Mouse (Mus musculus) heart, embryonic 12.5 days (tissue): ENCODE data around the gene Tbc1d22a. TPM values are rescaled to one million over a fixed set of nuclear protein-coding genes. Genes with fewer than 3 reads are reported as not detected.

Experiments used
- ATAC-seq: fragments of 200-750 bp; cut with Nextera tagmentation; 2 replicates; pipeline ENCODE4 v1.8.0; 2017; ENCODE audit warnings: moderate TSS enrichment, moderate library complexity; ENCODE audit not compliant: insufficient number of reproducible peaks, low FRiP score
- H3K27ac ChIP-seq: fragments of 300-500 bp; sonication (generic); 2 replicates; pipeline ENCODE4 v1.5.1; 2016; ENCODE audit warnings: mild to moderate bottlenecking, moderate library complexity; ENCODE audit not compliant: poor library complexity, severe bottlenecking
- H3K27me3 ChIP-seq: fragments of 300-500 bp; sonication (generic); replicated peaks from 2 replicates; pipeline ENCODE4 v1.6.1; 2016; ENCODE audit warnings: mild to moderate bottlenecking, moderate library complexity
- H3K36me3 ChIP-seq: fragments of 300-500 bp; sonication (generic); 2 replicates; pipeline ENCODE4 v1.6.1; 2016; ENCODE audit warnings: mild to moderate bottlenecking, moderate library complexity
- H3K4me1 ChIP-seq: fragments of 300-500 bp; sonication (generic); replicated peaks from 2 replicates; pipeline ENCODE4 v1.6.1; 2016; ENCODE audit warnings: mild to moderate bottlenecking
- H3K4me2 ChIP-seq: fragments of 300-500 bp; sonication (generic); 2 replicates; pipeline ENCODE4 v1.6.1; 2016; ENCODE audit warnings: mild to moderate bottlenecking, moderate library complexity
- H3K4me3 ChIP-seq: fragments of 300-500 bp; sonication (generic); 2 replicates; pipeline ENCODE4 v1.5.1; 2016; ENCODE audit warnings: mild to moderate bottlenecking
- H3K9ac ChIP-seq: fragments of 300-500 bp; sonication (generic); 2 replicates; pipeline ENCODE4 v1.6.1; 2016; ENCODE audit warnings: mild to moderate bottlenecking, moderate library complexity
- H3K9me3 ChIP-seq: fragments of 300-500 bp; sonication (generic); replicated peaks from 2 replicates; pipeline ENCODE4 v1.6.1; 2016; ENCODE audit warnings: mild to moderate bottlenecking, moderate library complexity
- WGBS: fragments of 180-500 bp; shearing (Covaris S2); methylation state at CpG from one replicate; pipeline ENCODE4 v1.1.7; 2016; 5-methylcytosine and 5-hydroxymethylcytosine counted together
- polyA plus RNA-seq: library from polyadenylated mRNA; unstranded; fragments of >200 nt; fragmentation: Nextera tagmentation; extraction: Ambion mirVana; gene quantifications from 2 replicates; pipeline ENCODE4 v1.2.1, GENCODE M21; 2016

Tbc1d22a gene
- polyA plus RNA-seq, 1 experiment from 2014 or later: 10.3 TPM

DNA sequence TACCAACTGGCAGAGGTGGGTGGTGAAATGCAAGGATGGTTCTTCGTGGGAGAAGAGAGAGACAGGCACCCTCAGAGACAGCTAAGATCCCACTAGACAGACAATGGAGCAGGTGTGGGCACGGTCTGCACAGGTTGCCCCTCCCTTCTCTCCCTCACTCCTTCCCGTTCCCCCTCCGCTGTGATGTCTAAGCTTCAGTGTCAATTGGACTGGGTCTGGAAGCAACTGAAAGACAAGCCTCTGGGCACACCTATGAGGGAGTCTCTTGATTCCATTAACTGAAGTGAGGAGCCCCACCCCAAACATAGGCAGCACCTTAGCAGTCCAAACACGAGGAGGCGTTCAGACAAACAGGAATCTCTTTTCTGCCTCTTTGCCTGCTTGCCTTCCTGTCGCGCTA is 293.3 kb downstream of the Tbc1d22a start:
- H3K9ac ChIP-seq: no peak overlapping the region

GRCm38 (mm10) chr15:86508406-86509176 is 294.3 kb downstream of the Tbc1d22a start:
- WGBS: 68% methylated on average over 7 of the region's 7 CpGs
- no peaks in the 10 kb centered on the region for H3K36me3 ChIP-seq
- H3K9ac ChIP-seq: no peak overlapping the region
- no peak overlapping the region for H3K4me2 ChIP-seq
- H3K27ac ChIP-seq: no peak overlapping the region
- ATAC-seq: no peak
- H3K4me1 ChIP-seq: no peaks in the 10 kb centered on the region
- no peaks in the 10 kb centered on the region for H3K9me3 ChIP-seq
- peaks cover 32% of the 10 kb centered on the region for H3K27me3 ChIP-seq
- no peak overlapping the region for H3K4me3 ChIP-seq

More for the DNA sequence above, 293.3 kb downstream of the Tbc1d22a start:
- no peaks in the 10 kb centered on the region for H3K9me3 ChIP-seq
- no peak overlapping the region for H3K27ac ChIP-seq
- H3K27me3 ChIP-seq: peaks cover 24% of the 10 kb centered on the region
- H3K36me3 ChIP-seq: no peaks in the 10 kb centered on the region
- no peak overlapping the region for H3K4me3 ChIP-seq
- ATAC-seq: no peak
- H3K4me2 ChIP-seq: no peak overlapping the region
- H3K4me1 ChIP-seq: no peaks in the 10 kb centered on the region
- 85% methylated on average over 8 of the region's 8 CpGs for WGBS

GRCm38 (mm10) chr15:86509601-86510000 is 295.3 kb downstream of the Tbc1d22a start:
- no peak overlapping the region for H3K9ac ChIP-seq
- no peak overlapping the region for H3K4me2 ChIP-seq
- no peaks in the 10 kb centered on the region for H3K9me3 ChIP-seq
- ATAC-seq: no peak
- H3K4me1 ChIP-seq: no peaks in the 10 kb centered on the region
- 74% methylated on average over 6 of the region's 6 CpGs for WGBS
- peaks cover 35% of the 10 kb centered on the region for H3K27me3 ChIP-seq
- no peak overlapping the region for H3K4me3 ChIP-seq
- no peak overlapping the region for H3K27ac ChIP-seq
- no peaks in the 10 kb centered on the region for H3K36me3 ChIP-seq

DNA sequence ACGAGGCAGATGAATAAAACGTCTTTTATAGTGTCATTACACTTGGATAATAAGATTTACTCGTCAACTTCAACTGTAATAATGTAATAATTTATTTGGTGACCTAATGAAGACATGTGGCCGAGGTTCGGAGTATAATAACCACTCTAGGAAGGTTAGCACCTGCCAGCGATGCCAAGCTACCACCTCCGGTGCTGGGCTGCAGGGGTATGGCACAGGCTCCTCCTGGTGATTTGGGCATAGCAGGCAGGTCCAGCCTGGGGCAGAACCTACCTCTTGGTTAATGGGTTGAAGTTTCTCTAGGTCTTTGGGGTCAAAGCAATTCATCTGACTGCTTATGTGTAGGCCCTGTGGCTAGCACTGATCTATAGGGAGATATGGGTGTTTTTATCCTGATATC is 296.9 kb downstream of the Tbc1d22a start:
- ATAC-seq: no peak
- Histone ChIP-seq H3K4me2 (no peak overlapping the region), H3K27me3 (peaks cover 35% of the 10 kb centered on the region), H3K4me1 (no peaks in the 10 kb centered on the region), H3K9ac (no peak overlapping the region), H3K36me3 (no peaks in the 10 kb centered on the region), H3K9me3 (no peaks in the 10 kb centered on the region), H3K27ac (no peak overlapping the region), H3K4me3 (no peak overlapping the region)
- WGBS: 85% methylated on average over 7 of the region's 7 CpGs

DNA sequence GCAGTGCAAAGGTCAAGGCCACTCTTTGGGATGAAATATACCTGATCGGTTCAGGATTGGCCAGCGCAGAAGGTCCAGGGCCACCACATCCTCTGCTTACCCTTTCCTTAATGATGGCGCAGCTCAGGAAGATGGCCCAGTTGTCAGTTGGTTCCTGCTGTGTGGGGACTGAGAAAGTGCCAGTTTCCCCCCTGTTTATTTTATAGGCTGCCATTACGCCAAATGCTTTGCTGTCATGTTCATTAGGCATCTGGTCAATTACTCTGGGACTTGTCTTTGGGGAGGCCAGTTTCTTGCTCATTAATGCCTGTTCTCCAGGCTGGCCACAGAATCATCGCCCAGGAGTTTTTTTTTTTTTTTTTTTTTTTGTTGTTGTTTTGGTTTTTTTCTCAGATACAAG is 299.1 kb downstream of the Tbc1d22a start:
- Histone ChIP-seq H3K36me3 (no peaks in the 10 kb centered on the region), H3K4me1 (no peaks in the 10 kb centered on the region), H3K27me3 (peaks cover 25% of the 10 kb centered on the region), H3K4me3 (no peak overlapping the region), H3K9ac (no peak overlapping the region), H3K9me3 (peaks cover 4% of the 10 kb centered on the region), H3K4me2 (no peak overlapping the region), H3K27ac (no peak overlapping the region)
- WGBS: 84% methylated on average over 5 of the region's 5 CpGs
- no peak for ATAC-seq

GRCm38 (mm10) chr15:86520201-86520600 is 305.9 kb downstream of the Tbc1d22a start:
- Histone ChIP-seq H3K4me1 (no peaks in the 10 kb centered on the region), H3K27me3 (peaks cover 3% of the 10 kb centered on the region; the same call in 1 of the 2 replicates), H3K4me3 (no peak overlapping the region), H3K36me3 (no peaks in the 10 kb centered on the region), H3K27ac (no peak overlapping the region), H3K9ac (no peak overlapping the region), H3K4me2 (no peak overlapping the region), H3K9me3 (peaks cover 9% of the 10 kb centered on the region)
- ATAC-seq: no peak
- 84% methylated on average over 4 of the region's 4 CpGs for WGBS

DNA sequence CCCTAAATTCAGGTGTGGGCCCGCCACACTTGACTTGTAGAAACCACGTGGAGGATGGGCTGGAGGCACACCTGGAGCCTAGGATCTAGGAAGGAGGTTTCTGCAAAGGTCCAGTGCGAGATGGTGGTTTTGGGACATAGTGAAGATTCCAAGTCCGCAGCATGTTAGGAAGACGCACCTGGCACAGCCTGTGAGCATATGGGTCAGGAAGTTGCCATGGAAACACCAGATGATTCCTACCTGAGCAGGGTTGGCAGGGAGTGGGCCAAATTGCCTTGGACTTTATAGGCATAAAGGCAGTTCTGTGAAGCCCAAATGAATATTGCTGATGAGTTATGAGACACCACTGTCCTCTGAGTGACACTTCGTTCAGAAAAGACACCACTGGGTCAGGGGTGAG is 321.1 kb downstream of the Tbc1d22a start:
- no peak overlapping the region for H3K27ac ChIP-seq
- no peak overlapping the region for H3K4me3 ChIP-seq
- no peaks in the 10 kb centered on the region for H3K9me3 ChIP-seq
- H3K9ac ChIP-seq: no peak overlapping the region
- no peaks in the 10 kb centered on the region for H3K27me3 ChIP-seq
- ATAC-seq: no peak
- WGBS: 71% methylated on average over 6 of the region's 6 CpGs
- H3K4me2 ChIP-seq: no peak overlapping the region
- H3K36me3 ChIP-seq: no peaks in the 10 kb centered on the region
- H3K4me1 ChIP-seq: no peaks in the 10 kb centered on the region

DNA sequence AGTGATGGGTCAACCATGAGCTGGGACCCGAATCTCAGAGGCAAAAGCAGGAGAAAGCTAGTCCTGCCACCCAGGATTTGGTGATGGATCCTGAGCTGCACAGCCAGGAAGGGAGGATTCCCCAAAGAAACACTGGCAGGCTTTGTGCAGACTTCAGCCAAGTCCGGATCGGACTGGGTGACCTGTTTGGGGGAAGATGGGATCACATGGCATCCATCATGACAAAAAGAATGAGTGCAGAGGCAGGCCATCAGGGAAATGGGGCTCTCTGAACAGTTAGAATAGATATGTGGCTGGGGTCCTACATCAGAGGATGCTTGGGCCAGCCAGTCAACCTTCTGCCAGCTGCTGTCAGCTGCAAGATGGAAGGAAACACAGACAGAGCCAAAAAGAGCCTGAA is 328.1 kb downstream of the Tbc1d22a start:
- ATAC-seq: no peak
- H3K9me3 ChIP-seq: no peaks in the 10 kb centered on the region
- WGBS: 72% methylated on average over 3 of the region's 3 CpGs

GRCm38 (mm10) chr15:86544122-86544795 is 330.0 kb downstream of the Tbc1d22a start:
- Histone ChIP-seq H3K4me1 (no peaks in the 10 kb centered on the region), H3K27ac (no peak overlapping the region), H3K9ac (no peak overlapping the region), H3K9me3 (peaks cover 10% of the 10 kb centered on the region), H3K36me3 (no peaks in the 10 kb centered on the region), H3K27me3 (no peaks in the 10 kb centered on the region), H3K4me2 (no peak overlapping the region), H3K4me3 (no peak overlapping the region)
- 91% methylated on average over 1 of the region's 1 CpGs for WGBS
- no peak for ATAC-seq

More for the DNA sequence above, 328.1 kb downstream of the Tbc1d22a start:
- Histone ChIP-seq H3K27ac (no peak overlapping the region), H3K27me3 (no peaks in the 10 kb centered on the region), H3K4me1 (no peaks in the 10 kb centered on the region), H3K9ac (no peak overlapping the region), H3K4me3 (no peak overlapping the region), H3K36me3 (no peaks in the 10 kb centered on the region), H3K4me2 (no peak overlapping the region)
